Mouse (Mus musculus): Measurements from ENCODE around the gene Mmel1.

- TF ChIP-seq CTCF (IDR thresholded peaks at IDR 0.05; ENCODE audit: low read depth, low read length) (no peak), EP300 (IDR thresholded peaks at IDR 0.05; ENCODE audit: insufficient read depth, low read depth, low read length) (no peak)
Observed at GRCm38 (mm10) chr4:154902371-154902770, 33.0 kb downstream of the Mmel1 start.

Measured in ES-Bruce4 (cell line).